Mouse (Mus musculus) hindbrain, embryonic 13.5 days (tissue): ENCODE measurements around the gene Dpp4. TPM values are rescaled to one million over a fixed set of nuclear protein-coding genes. Genes with fewer than 3 reads are reported as not detected.

Source experiments
- ATAC-seq: fragments of 200-750 bp; cut with Nextera tagmentation; 2 replicates; pipeline ENCODE4 v1.8.0; 2017; ENCODE audit warnings: moderate TSS enrichment; ENCODE audit not compliant: low FRiP score
- H3K27ac ChIP-seq: fragments of 300-500 bp; sonication (generic); 2 replicates; pipeline ENCODE4 v1.5.1; 2015; ENCODE audit warnings: inconsistent platforms, mild to moderate bottlenecking, moderate library complexity
- H3K27me3 ChIP-seq: fragments of 300-500 bp; sonication (generic); 2 replicates; pipeline ENCODE4 v1.6.1; 2015; ENCODE audit warnings: mild to moderate bottlenecking, inconsistent platforms
- H3K36me3 ChIP-seq: fragments of 300-500 bp; sonication (generic); 2 replicates; pipeline ENCODE4 v1.6.1; 2015; ENCODE audit warnings: mild to moderate bottlenecking, inconsistent platforms
- H3K4me1 ChIP-seq: fragments of 300-500 bp; sonication (generic); replicated peaks from 2 replicates; pipeline ENCODE4 v1.6.1; 2015; ENCODE audit warnings: inconsistent platforms
- H3K4me2 ChIP-seq: fragments of 300-500 bp; sonication (generic); 2 replicates; pipeline ENCODE4 v1.6.1; 2015; ENCODE audit warnings: inconsistent platforms, mild to moderate bottlenecking, moderate library complexity
- H3K4me3 ChIP-seq: fragments of 300-500 bp; sonication (generic); 2 replicates; pipeline ENCODE4 v1.5.1; 2015; ENCODE audit warnings: mild to moderate bottlenecking, inconsistent platforms
- H3K9ac ChIP-seq: fragments of 300-500 bp; sonication (generic); 2 replicates; pipeline ENCODE4 v1.6.1; 2015; ENCODE audit warnings: mild to moderate bottlenecking, inconsistent platforms
- H3K9me3 ChIP-seq: fragments of 300-500 bp; sonication (generic); 2 replicates; pipeline ENCODE4 v1.6.1; 2016; ENCODE audit warnings: inconsistent platforms
- WGBS: fragments of 180-500 bp; shearing (Covaris S2); methylation state at CpG from one replicate; pipeline ENCODE4 v1.1.7; 2015; 5-methylcytosine and 5-hydroxymethylcytosine counted together
- polyA plus RNA-seq: library from polyadenylated mRNA; unstranded; fragments of >200 nt; fragmentation: Nextera tagmentation; extraction: Ambion mirVana; gene quantifications from 2 replicates; pipeline ENCODE4 v1.2.1, GENCODE M21; 2015

Gene Dpp4
- polyA plus RNA-seq, 1 experiment from 2014 or later, result 1.4 TPM

DNA sequence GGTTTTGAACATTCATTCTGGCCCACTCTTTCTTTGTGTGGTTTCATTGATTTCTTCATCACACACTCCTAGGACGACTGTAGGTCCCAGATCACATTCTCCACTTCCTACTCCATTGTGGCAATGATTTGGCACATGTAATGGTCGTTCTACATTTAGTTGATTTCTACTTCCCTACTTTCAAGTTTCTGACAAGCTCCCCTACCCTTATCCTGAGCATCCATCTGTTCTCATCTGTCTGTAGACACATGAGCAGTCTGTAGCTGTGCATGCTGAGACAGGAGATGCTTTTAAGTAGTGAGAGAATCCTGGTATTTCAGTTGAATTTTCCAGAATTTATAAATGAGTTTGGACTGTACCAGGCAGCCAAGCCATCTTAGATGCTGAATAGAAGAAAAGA, 95.1 kb downstream of the Dpp4 start:
- no peak overlapping the region for H3K27ac ChIP-seq
- no peaks in the 10 kb centered on the region for H3K27me3 ChIP-seq
- H3K4me2 ChIP-seq, result no peak overlapping the region
- no peaks in the 10 kb centered on the region for H3K36me3 ChIP-seq
- no peak overlapping the region for H3K9ac ChIP-seq
- 82% methylated on average over 2 of the region's 2 CpGs for WGBS
- H3K9me3 ChIP-seq, result no peaks in the 10 kb centered on the region
- no peaks in the 10 kb centered on the region for H3K4me1 ChIP-seq
- no peak overlapping the region for H3K4me3 ChIP-seq
- ATAC-seq, result no peak

DNA sequence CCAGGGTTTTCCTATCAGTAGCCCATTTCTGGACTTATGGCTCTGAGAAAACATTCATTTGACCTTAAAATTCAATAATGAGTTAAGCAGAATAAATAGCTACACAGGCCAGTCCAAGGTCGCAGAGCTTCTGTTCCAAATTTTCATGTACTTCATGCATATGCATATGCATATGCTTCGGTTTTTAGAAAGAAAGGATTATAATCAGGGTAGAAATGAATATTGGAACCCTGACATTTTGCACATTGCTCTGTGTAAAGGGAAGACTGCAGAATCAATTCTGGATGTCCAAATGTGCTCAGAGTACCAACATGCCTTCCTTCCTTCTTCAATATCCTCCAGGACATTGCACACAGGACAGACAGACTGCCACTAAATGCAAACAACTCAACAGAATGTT, 104.6 kb downstream of the Dpp4 start:
- H3K36me3 ChIP-seq, result no peaks in the 10 kb centered on the region
- no peak overlapping the region for H3K9ac ChIP-seq
- no peaks in the 10 kb centered on the region for H3K27me3 ChIP-seq
- H3K4me1 ChIP-seq, result no peaks in the 10 kb centered on the region
- H3K4me3 ChIP-seq, result no peak overlapping the region
- no peaks in the 10 kb centered on the region for H3K9me3 ChIP-seq
- ATAC-seq, result no peak
- 90% methylated on average over 2 of the region's 2 CpGs for WGBS
- no peak overlapping the region for H3K27ac ChIP-seq
- H3K4me2 ChIP-seq, result no peak overlapping the region

DNA sequence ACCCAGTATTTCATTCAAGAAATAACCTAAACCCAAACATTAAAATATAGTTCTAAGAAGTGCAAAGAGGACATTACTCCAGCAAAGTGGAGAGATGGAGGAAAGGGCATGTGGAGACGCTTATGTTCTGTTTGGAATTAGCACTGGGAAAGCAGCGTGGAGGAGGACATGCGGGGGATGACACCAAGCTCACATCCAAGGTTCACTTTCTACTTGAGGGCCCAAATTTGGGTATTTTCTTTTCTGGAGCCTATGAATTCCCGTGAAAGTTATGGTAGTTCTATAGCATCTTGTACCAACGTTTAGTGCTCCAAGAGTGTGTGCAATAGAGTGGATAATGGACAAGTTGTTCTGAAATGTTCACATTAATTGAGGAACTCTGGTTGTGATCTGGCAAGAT, 105.1 kb downstream of the Dpp4 start:
- H3K9me3 ChIP-seq, result no peaks in the 10 kb centered on the region
- H3K27me3 ChIP-seq, result no peaks in the 10 kb centered on the region
- H3K27ac ChIP-seq, result no peak overlapping the region
- no peaks in the 10 kb centered on the region for H3K36me3 ChIP-seq
- ATAC-seq, result no peak
- H3K4me1 ChIP-seq, result no peaks in the 10 kb centered on the region
- H3K9ac ChIP-seq, result no peak overlapping the region
- H3K4me3 ChIP-seq, result no peak overlapping the region
- no peak overlapping the region for H3K4me2 ChIP-seq
- 93% methylated on average over 5 of the region's 5 CpGs for WGBS

DNA sequence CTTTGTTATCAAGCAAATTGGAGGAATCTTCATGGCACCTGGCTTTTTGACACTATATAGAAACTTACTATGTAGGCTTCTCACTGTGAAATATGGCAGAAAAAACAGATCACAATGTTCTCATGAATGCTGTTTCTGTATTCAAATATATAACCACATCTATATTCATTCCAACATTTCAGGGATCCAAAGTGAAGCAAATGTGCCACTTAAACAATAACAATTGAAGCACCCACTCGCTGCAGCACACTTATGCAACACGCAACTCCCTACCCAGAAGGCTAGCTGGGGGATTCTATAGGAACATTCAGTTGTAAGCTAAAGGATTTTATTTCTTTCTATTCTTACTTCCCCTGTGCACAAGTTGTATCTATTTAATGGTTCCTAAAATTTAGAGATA, 110.3 kb downstream of the Dpp4 start:
- Histone ChIP-seq H3K4me3 (no peak overlapping the region), H3K4me1 (no peaks in the 10 kb centered on the region), H3K27ac (no peak overlapping the region), H3K4me2 (no peak overlapping the region), H3K9ac (no peak overlapping the region), H3K36me3 (no peaks in the 10 kb centered on the region), H3K9me3 (no peaks in the 10 kb centered on the region), H3K27me3 (no peaks in the 10 kb centered on the region)
- ATAC-seq, result no peak
- 99% methylated on average over 2 of the region's 2 CpGs for WGBS

DNA sequence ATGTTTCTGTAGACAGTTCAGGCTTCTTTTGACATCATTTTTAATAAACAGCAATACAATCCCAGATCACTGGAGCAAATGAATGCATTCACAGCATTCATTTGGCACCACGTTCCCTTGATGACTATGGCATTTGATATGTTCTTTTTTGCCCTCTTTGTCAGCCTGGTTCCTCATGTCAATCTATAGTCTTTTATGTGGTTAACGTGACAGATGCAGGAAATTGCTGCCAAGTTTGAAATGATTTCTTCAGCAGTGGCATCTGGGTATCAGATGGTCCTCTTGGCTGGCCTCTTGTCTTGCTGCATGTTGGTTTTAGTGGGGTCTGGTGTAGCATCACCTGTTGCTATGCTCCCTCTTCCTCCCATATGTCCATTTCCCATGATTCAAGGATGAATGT, 118.2 kb downstream of the Dpp4 start:
- ATAC-seq, result no peak
- Histone ChIP-seq H3K27ac (no peak overlapping the region), H3K4me1 (no peaks in the 10 kb centered on the region), H3K9me3 (no peaks in the 10 kb centered on the region), H3K9ac (no peak overlapping the region), H3K36me3 (no peaks in the 10 kb centered on the region), H3K4me3 (no peak overlapping the region), H3K4me2 (no peak overlapping the region), H3K27me3 (no peaks in the 10 kb centered on the region)
- 38% methylated on average over 2 of the region's 2 CpGs for WGBS

DNA sequence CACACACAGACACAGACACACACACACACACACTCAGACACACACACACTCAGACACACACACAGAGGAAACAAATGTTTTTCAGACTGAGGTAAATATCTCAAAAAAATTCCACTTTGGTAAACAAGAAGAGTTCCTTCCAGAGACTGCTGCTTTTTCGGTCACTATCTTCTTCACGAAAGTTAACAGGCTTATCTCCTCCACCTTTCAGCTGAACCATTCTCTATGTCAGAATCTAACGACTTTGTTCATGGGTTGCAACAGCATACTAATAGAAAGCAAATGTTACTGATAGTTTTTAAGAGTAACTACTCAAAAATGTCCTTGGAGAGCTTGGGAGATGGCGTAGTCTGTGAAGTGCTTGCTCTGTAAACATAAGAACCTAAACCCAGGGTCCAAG, 124.5 kb downstream of the Dpp4 start:
- no peak overlapping the region for H3K27ac ChIP-seq
- no peak overlapping the region for H3K4me3 ChIP-seq
- no peaks in the 10 kb centered on the region for H3K4me1 ChIP-seq
- H3K27me3 ChIP-seq, result no peaks in the 10 kb centered on the region
- no peaks in the 10 kb centered on the region for H3K36me3 ChIP-seq
- H3K4me2 ChIP-seq, result no peak overlapping the region
- no peak for ATAC-seq
- WGBS, result 84% methylated on average over 4 of the region's 4 CpGs
- no peaks in the 10 kb centered on the region for H3K9me3 ChIP-seq
- H3K9ac ChIP-seq, result no peak overlapping the region

DNA sequence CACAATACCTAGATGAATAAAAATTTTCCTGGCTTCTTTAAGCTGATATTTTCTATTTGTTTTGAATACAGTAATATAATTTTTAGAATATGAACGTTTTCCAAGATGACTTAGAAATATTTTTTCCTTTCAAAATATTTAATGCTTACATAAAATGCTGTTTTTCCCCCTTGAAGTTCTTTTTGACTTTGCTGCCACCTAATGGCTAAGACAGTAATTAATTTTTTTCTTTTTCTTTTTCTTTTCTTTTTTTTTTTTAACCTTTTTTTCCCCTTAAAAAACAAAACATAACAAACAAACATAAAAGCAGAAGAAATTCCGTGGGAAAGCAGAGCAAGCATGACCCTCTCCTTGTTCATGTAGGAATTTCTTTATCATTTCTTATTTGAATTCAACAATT, 126.2 kb downstream of the Dpp4 start:
- H3K9me3 ChIP-seq, result no peaks in the 10 kb centered on the region
- WGBS, result 4% methylated on average over 2 of the region's 2 CpGs
- H3K27me3 ChIP-seq, result no peaks in the 10 kb centered on the region
- no peak for ATAC-seq
- H3K27ac ChIP-seq, result no peak overlapping the region
- H3K4me3 ChIP-seq, result no peak overlapping the region
- H3K4me1 ChIP-seq, result no peaks in the 10 kb centered on the region
- H3K4me2 ChIP-seq, result no peak overlapping the region
- H3K36me3 ChIP-seq, result no peaks in the 10 kb centered on the region
- no peak overlapping the region for H3K9ac ChIP-seq

DNA sequence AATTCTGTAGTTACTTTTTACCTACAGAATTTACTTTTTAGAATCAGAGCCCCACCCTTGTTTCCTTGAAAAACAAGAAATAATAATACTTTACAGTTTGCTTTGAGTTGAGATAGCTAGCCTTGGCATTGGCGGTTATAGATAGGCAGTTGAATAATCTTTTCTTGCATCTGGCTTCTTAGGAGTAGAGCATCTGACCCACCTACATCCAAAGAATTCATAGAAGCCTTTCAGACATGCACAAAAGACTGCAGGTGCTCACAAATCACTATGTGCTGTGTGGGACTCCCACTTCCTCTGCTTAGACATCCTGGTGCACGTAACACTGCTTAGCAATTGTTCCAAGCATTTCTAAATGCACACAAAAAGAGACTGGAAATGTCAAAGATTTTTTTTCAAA, 127.0 kb downstream of the Dpp4 start:
- H3K4me3 ChIP-seq, result no peak overlapping the region
- no peak for ATAC-seq
- H3K9me3 ChIP-seq, result no peaks in the 10 kb centered on the region
- no peaks in the 10 kb centered on the region for H3K4me1 ChIP-seq
- 92% methylated on average over 2 of the region's 2 CpGs for WGBS
- H3K9ac ChIP-seq, result no peak overlapping the region
- H3K4me2 ChIP-seq, result no peak overlapping the region
- H3K27me3 ChIP-seq, result no peaks in the 10 kb centered on the region
- no peaks in the 10 kb centered on the region for H3K36me3 ChIP-seq
- no peak overlapping the region for H3K27ac ChIP-seq

Other genes starting within 250 kb of the Dpp4 start
- 0.42 and 0.53 TPM in 2 replicates for gene Gcg, start 71.4 kb upstream of the Dpp4 start, polyA plus RNA-seq
- gene Fap, start 161.8 kb upstream of the Dpp4 start, polyA plus RNA-seq, result 1.7 TPM in 2 replicates
- 1.2 and 1.5 TPM in 2 replicates for gene Ifih1, start 234.0 kb upstream of the Dpp4 start, polyA plus RNA-seq